Mouse (Mus musculus): ENCODE results near the gene Clec4e. TPM values are rescaled to one million over a fixed set of nuclear protein-coding genes. Genes with fewer than 3 reads are reported as not detected.
"Not testable (repeated sequence)": the region's sequence is repeated elsewhere in the genome, so short reads cannot be mapped to it uniquely, and the experiment has no call there.

Gene Clec4e
- polyA plus RNA-seq, 1 experiment from 2014 or later: not detected

GRCm38 (mm10) chr6:123248862-123249261, 40.8 kb downstream of the Clec4e start:
- H3K4me2 ChIP-seq (ENCODE audit: low read length); H3K9ac ChIP-seq (ENCODE audit: low read depth, low read length); ATAC-seq; H3K36me3 ChIP-seq (ENCODE audit: control insufficient read depth, insufficient read depth, low read length); H3K27ac ChIP-seq (ENCODE audit: low read depth, low read length); H3K4me1 ChIP-seq (ENCODE audit: control insufficient read depth, insufficient read depth, low read depth, low read length); H3K9me3 ChIP-seq (ENCODE audit: control insufficient read depth, low read length); H3K27me3 ChIP-seq (replicated peaks; ENCODE audit: control insufficient read depth, insufficient read depth, low read length); H3K4me3 ChIP-seq (ENCODE audit: low read length): not testable (repeated sequence)
- WGBS: 83% methylated on average over 2 of the region's 2 CpGs

DNA sequence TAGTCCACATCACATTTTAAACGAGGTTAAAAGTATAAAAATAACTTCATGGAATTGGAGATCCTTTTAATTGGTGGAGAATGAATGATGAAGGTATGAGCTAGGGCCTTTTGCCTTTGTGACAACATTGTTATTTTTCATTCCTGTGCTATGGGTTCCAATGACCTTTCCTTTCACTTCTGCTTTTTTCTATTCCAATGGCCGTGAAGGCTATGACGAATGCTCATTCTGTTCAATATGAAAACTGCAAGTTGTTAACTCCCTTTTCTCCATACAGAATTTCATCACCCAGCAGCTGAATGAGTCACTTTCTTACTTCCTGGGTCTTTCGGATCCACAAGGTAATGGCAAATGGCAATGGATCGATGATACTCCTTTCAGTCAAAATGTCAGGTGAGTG, 45.5 kb downstream of the Clec4e start:
- Histone ChIP-seq H3K36me3 (ENCODE audit: control insufficient read depth, insufficient read depth, low read length) (no peaks in the 10 kb centered on the region), H3K27me3 (replicated peaks; ENCODE audit: control insufficient read depth, insufficient read depth, low read length) (no peaks in the 10 kb centered on the region), H3K4me2 (ENCODE audit: low read length) (no peak overlapping the region), H3K4me3 (ENCODE audit: low read length) (no peak overlapping the region), H3K4me1 (ENCODE audit: control insufficient read depth, insufficient read depth, low read depth, low read length) (no peaks in the 10 kb centered on the region), H3K9me3 (ENCODE audit: control insufficient read depth, low read length) (no peaks in the 10 kb centered on the region), H3K27ac (ENCODE audit: low read depth, low read length) (no peak overlapping the region), H3K9ac (ENCODE audit: low read depth, low read length) (no peak overlapping the region)
- 89% methylated on average over 5 of the region's 5 CpGs for WGBS
- no peak for ATAC-seq

- Histone ChIP-seq H3K9me3 (ENCODE audit: control insufficient read depth, low read length) (no peaks in the 10 kb centered on the region), H3K4me2 (ENCODE audit: low read length) (no peak overlapping the region), H3K27ac (ENCODE audit: low read depth, low read length) (no peak overlapping the region), H3K36me3 (ENCODE audit: control insufficient read depth, insufficient read depth, low read length) (no peaks in the 10 kb centered on the region), H3K4me1 (ENCODE audit: control insufficient read depth, insufficient read depth, low read depth, low read length) (no peaks in the 10 kb centered on the region), H3K9ac (ENCODE audit: low read depth, low read length) (no peak overlapping the region), H3K4me3 (ENCODE audit: low read length) (no peak overlapping the region), H3K27me3 (replicated peaks; ENCODE audit: control insufficient read depth, insufficient read depth, low read length) (no peaks in the 10 kb centered on the region)
- ATAC-seq: no peak
Observed at GRCm38 (mm10) chr6:123237582-123237981, 52.1 kb downstream of the Clec4e start.

Other genes with a start within 250 kb of the Clec4e start
- gene Clec4b1, start 239.9 kb downstream of the Clec4e start, polyA plus RNA-seq (2015; fragmentation: Nextera tagmentation; extraction: Ambion mirVana): not detected in 2 replicates
- 1.6 and 1.8 TPM in 2 replicates for gene Clec4a2, start 183.4 kb downstream of the Clec4e start, polyA plus RNA-seq (2015; fragmentation: Nextera tagmentation; extraction: Ambion mirVana)
- gene Clec4b2, start 117.0 kb downstream of the Clec4e start, polyA plus RNA-seq (2015; fragmentation: Nextera tagmentation; extraction: Ambion mirVana): not detected in 2 replicates
- gene Clec4n, start 60.0 kb downstream of the Clec4e start, polyA plus RNA-seq (2015; fragmentation: Nextera tagmentation; extraction: Ambion mirVana): 1.1 TPM in 2 replicates
- not detected in 2 replicates for gene Clec4d, start 27.8 kb downstream of the Clec4e start, polyA plus RNA-seq (2015; fragmentation: Nextera tagmentation; extraction: Ambion mirVana)
- gene Vmn2r19, start 18.5 kb upstream of the Clec4e start, polyA plus RNA-seq (2015; fragmentation: Nextera tagmentation; extraction: Ambion mirVana): not detected in 2 replicates
- gene Vmn2r20, start 128.2 kb upstream of the Clec4e start, polyA plus RNA-seq (2015; fragmentation: Nextera tagmentation; extraction: Ambion mirVana): not detected in 2 replicates
- gene Vmn2r21, start 243.5 kb upstream of the Clec4e start, polyA plus RNA-seq (2015; fragmentation: Nextera tagmentation; extraction: Ambion mirVana): not detected in 2 replicates